Mouse (Mus musculus): Measurements from ENCODE around the gene Rsph9. TPM values are rescaled to one million over a fixed set of nuclear protein-coding genes. Genes with fewer than 3 reads are reported as not detected.

Gene Rsph9
- total and polyA plus RNA-seq, 3 experiments: not detected

GRCm38 (mm10) chr17:46167014-46167413 lies 23.0 kb upstream of the Rsph9 start:
- TF ChIP-seq GATA1 (IDR thresholded peaks at IDR 0.05; ENCODE audit: borderline replicate concordance, low read length) (no peak), GATA2 (IDR thresholded peaks at IDR 0.05; ENCODE audit: borderline replicate concordance, low read depth, low read length) (no peak), TAL1 (conservative IDR thresholded peaks at IDR 0.05; ENCODE audit: low read depth, low read length) (no peak), CTCF (IDR thresholded peaks at IDR 0.05; ENCODE audit: low read depth, low read length) (no peak), POLR2AphosphoS5 (IDR thresholded peaks at IDR 0.05; ENCODE audit: insufficient replicate concordance, low read depth, low read length) (no peak)
- ATAC-seq (ENCODE audit: extremely low read depth, insufficient number of reproducible peaks, low FRiP score, poor library complexity, severe bottlenecking) (no peak), DNase-seq (ENCODE audit: low spot score) (no peak)
- peaks cover 87% of the 10 kb centered on the region for H3K36me3 ChIP-seq (replicated peaks)
- no peaks in the 10 kb centered on the region for H3K27me3 ChIP-seq (ENCODE audit: insufficient read depth, low read length)
- H3K4me3 ChIP-seq (ENCODE audit: low read depth, low read length): no peak overlapping the region
- peaks cover 33% of the 10 kb centered on the region for H3K4me1 ChIP-seq (ENCODE audit: insufficient read depth, low read depth, low read length)
- no peaks in the 10 kb centered on the region for H3K9me3 ChIP-seq (replicated peaks)

GRCm38 (mm10) chr17:46166270-46166669 lies 22.3 kb upstream of the Rsph9 start:
- ATAC-seq (ENCODE audit: extremely low read depth, insufficient number of reproducible peaks, low FRiP score, poor library complexity, severe bottlenecking) (no peak), DNase-seq (ENCODE audit: low spot score) (no peak)
- H3K4me1 ChIP-seq (ENCODE audit: insufficient read depth, low read depth, low read length): peaks cover 40% of the 10 kb centered on the region
- no peaks in the 10 kb centered on the region for H3K27me3 ChIP-seq (ENCODE audit: insufficient read depth, low read length)
- no peaks in the 10 kb centered on the region for H3K9me3 ChIP-seq (replicated peaks)
- no peak overlapping the region for H3K4me3 ChIP-seq (ENCODE audit: low read depth, low read length)
- peaks cover 81% of the 10 kb centered on the region for H3K36me3 ChIP-seq (replicated peaks)
- no peak for TF ChIP-seq GATA1 (IDR thresholded peaks at IDR 0.05; ENCODE audit: borderline replicate concordance, low read length)
- no peak for TF ChIP-seq POLR2AphosphoS5 (IDR thresholded peaks at IDR 0.05; ENCODE audit: insufficient replicate concordance, low read depth, low read length)
- TF ChIP-seq TAL1 (conservative IDR thresholded peaks at IDR 0.05; ENCODE audit: low read depth, low read length): no peak
- no peak for TF ChIP-seq GATA2 (IDR thresholded peaks at IDR 0.05; ENCODE audit: borderline replicate concordance, low read depth, low read length)
- no peak for TF ChIP-seq CTCF (IDR thresholded peaks at IDR 0.05; ENCODE audit: low read depth, low read length)

DNA sequence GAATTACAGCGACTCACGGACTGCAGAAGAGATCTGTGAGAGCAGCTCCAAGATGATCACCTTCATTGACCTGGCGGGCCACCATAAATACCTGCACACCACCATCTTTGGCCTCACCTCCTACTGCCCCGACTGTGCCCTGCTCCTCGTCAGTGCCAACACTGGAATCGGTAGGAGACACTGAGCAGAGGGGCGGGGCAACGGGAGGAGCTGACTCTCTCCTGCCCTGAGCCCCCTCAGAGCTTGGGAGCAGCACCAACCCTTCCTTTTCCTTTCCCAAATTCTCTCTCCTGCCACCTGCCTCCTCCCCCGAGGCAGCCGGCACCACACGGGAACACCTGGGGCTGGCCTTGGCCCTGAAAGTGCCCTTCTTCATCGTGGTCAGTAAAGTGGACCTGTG lies 21.4 kb upstream of the Rsph9 start:
- DNase-seq (ENCODE audit: low spot score) (no peak), ATAC-seq (ENCODE audit: extremely low read depth, insufficient number of reproducible peaks, low FRiP score, poor library complexity, severe bottlenecking) (no peak)
- Histone ChIP-seq H3K4me1 (ENCODE audit: insufficient read depth, low read depth, low read length) (peaks cover 43% of the 10 kb centered on the region), H3K27me3 (ENCODE audit: insufficient read depth, low read length) (no peaks in the 10 kb centered on the region), H3K36me3 (replicated peaks) (peaks cover 73% of the 10 kb centered on the region), H3K9me3 (replicated peaks) (no peaks in the 10 kb centered on the region), H3K4me3 (ENCODE audit: low read depth, low read length) (no peak overlapping the region)
- TF ChIP-seq TAL1 (conservative IDR thresholded peaks at IDR 0.05; ENCODE audit: low read depth, low read length) (no peak), CTCF (IDR thresholded peaks at IDR 0.05; ENCODE audit: low read depth, low read length) (no peak), GATA1 (IDR thresholded peaks at IDR 0.05; ENCODE audit: borderline replicate concordance, low read length) (no peak), GATA2 (IDR thresholded peaks at IDR 0.05; ENCODE audit: borderline replicate concordance, low read depth, low read length) (no peak), POLR2AphosphoS5 (IDR thresholded peaks at IDR 0.05; ENCODE audit: insufficient replicate concordance, low read depth, low read length) (no peak)

DNA sequence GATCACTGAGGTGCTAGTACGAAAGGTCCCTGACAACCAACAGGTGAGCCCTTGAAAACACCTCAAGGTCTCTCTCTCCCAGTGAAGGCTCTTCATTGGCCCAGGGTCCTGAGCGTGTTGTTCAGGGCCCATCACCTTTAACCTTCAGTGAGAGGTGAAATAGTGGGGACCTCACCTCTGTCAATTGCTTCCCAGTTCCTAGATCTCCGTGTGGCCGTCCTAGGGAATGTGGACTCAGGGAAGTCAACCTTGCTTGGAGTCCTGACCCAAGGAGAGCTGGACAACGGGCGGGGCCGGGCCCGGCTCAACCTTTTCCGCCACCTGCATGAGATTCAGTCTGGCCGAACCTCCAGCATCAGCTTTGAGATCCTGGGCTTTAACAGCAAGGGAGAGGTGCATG lies 20.8 kb upstream of the Rsph9 start:
- no peaks in the 10 kb centered on the region for H3K27me3 ChIP-seq (ENCODE audit: insufficient read depth, low read length)
- H3K9me3 ChIP-seq (replicated peaks): no peaks in the 10 kb centered on the region
- peaks cover 67% of the 10 kb centered on the region for H3K36me3 ChIP-seq (replicated peaks)
- peaks cover 49% of the 10 kb centered on the region for H3K4me1 ChIP-seq (ENCODE audit: insufficient read depth, low read depth, low read length)
- ATAC-seq (ENCODE audit: extremely low read depth, insufficient number of reproducible peaks, low FRiP score, poor library complexity, severe bottlenecking): no peak
- TF ChIP-seq POLR2AphosphoS5 (IDR thresholded peaks at IDR 0.05; ENCODE audit: insufficient replicate concordance, low read depth, low read length) (no peak), TAL1 (conservative IDR thresholded peaks at IDR 0.05; ENCODE audit: low read depth, low read length) (no peak), GATA2 (IDR thresholded peaks at IDR 0.05; ENCODE audit: borderline replicate concordance, low read depth, low read length) (no peak), GATA1 (IDR thresholded peaks at IDR 0.05; ENCODE audit: borderline replicate concordance, low read length) (no peak), CTCF (IDR thresholded peaks at IDR 0.05; ENCODE audit: low read depth, low read length) (no peak)
- no peak for DNase-seq (ENCODE audit: low spot score)
- H3K4me3 ChIP-seq (ENCODE audit: low read depth, low read length): no peak overlapping the region

GRCm38 (mm10) chr17:46164301-46164700 lies 20.3 kb upstream of the Rsph9 start:
- Histone ChIP-seq H3K36me3 (replicated peaks) (peaks cover 62% of the 10 kb centered on the region), H3K4me3 (ENCODE audit: low read depth, low read length) (no peak overlapping the region), H3K27me3 (ENCODE audit: insufficient read depth, low read length) (no peaks in the 10 kb centered on the region), H3K4me1 (ENCODE audit: insufficient read depth, low read depth, low read length) (peaks cover 54% of the 10 kb centered on the region), H3K9me3 (replicated peaks) (no peaks in the 10 kb centered on the region)
- ATAC-seq (ENCODE audit: extremely low read depth, insufficient number of reproducible peaks, low FRiP score, poor library complexity, severe bottlenecking): no peak
- no peak for TF ChIP-seq GATA1 (IDR thresholded peaks at IDR 0.05; ENCODE audit: borderline replicate concordance, low read length)
- no peak for TF ChIP-seq POLR2AphosphoS5 (IDR thresholded peaks at IDR 0.05; ENCODE audit: insufficient replicate concordance, low read depth, low read length)
- TF ChIP-seq TAL1 (conservative IDR thresholded peaks at IDR 0.05; ENCODE audit: low read depth, low read length): no peak
- TF ChIP-seq GATA2 (IDR thresholded peaks at IDR 0.05; ENCODE audit: borderline replicate concordance, low read depth, low read length): no peak
- no peak for TF ChIP-seq CTCF (IDR thresholded peaks at IDR 0.05; ENCODE audit: low read depth, low read length)
- DNase-seq (ENCODE audit: low spot score): no peak

DNA sequence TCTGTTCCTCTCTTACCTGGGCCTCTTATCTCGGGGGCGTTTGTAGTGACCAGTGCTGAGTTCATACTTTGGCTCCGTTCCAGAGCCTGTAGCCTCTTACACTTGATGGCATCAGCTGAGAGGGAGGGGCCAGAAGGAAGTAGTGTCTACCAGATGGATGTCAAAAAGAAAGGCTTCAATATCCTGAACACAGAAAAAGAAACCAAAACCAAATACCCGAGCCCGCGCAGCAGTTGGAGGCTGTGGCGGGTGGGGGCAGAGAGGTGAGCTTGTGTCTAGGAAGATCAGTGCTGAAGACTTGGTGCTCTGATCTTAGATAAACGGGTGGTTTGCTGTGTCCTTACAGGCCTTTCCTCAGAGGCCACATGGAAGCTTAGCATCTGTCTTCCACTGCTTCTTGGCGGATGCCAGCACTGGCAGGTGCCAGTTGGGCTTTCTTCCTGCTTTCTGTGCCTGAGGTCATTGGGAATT lies 19.0 kb upstream of the Rsph9 start:
- no peak for DNase-seq (ENCODE audit: low spot score)
- Histone ChIP-seq H3K27me3 (ENCODE audit: insufficient read depth, low read length) (no peaks in the 10 kb centered on the region), H3K4me1 (ENCODE audit: insufficient read depth, low read depth, low read length) (peaks cover 57% of the 10 kb centered on the region), H3K4me3 (ENCODE audit: low read depth, low read length) (peak overlapping the region; percentile 57; the same call in 1 of the 2 replicates), H3K9me3 (replicated peaks) (no peaks in the 10 kb centered on the region), H3K36me3 (replicated peaks) (peaks cover 49% of the 10 kb centered on the region)
- no peak for ATAC-seq (ENCODE audit: extremely low read depth, insufficient number of reproducible peaks, low FRiP score, poor library complexity, severe bottlenecking)
- no peak for TF ChIP-seq CTCF (IDR thresholded peaks at IDR 0.05; ENCODE audit: low read depth, low read length)
- no peak for TF ChIP-seq GATA2 (IDR thresholded peaks at IDR 0.05; ENCODE audit: borderline replicate concordance, low read depth, low read length)
- TF ChIP-seq GATA1 (IDR thresholded peaks at IDR 0.05; ENCODE audit: borderline replicate concordance, low read length): no peak
- no peak for TF ChIP-seq TAL1 (conservative IDR thresholded peaks at IDR 0.05; ENCODE audit: low read depth, low read length)
- no peak for TF ChIP-seq POLR2AphosphoS5 (IDR thresholded peaks at IDR 0.05; ENCODE audit: insufficient replicate concordance, low read depth, low read length)

Measured in G1E (cell line).